Mouse (Mus musculus) stomach, embryonic 15.5 days (tissue): ENCODE measurements around the gene Carns1. TPM values are rescaled to one million over a fixed set of nuclear protein-coding genes. Genes with fewer than 3 reads are reported as not detected.

ENCODE experiments used
- ATAC-seq: fragments of 200-750 bp; cut with Nextera tagmentation; 2 replicates; pipeline ENCODE4 v1.8.0; 2017; ENCODE audit warnings: low read depth, moderate number of reproducible peaks, moderate TSS enrichment; ENCODE audit not compliant: insufficient read depth, low FRiP score
- H3K27ac ChIP-seq: fragments of 300-500 bp; sonication (generic); 2 replicates; pipeline ENCODE4 v1.5.1; 2015; ENCODE audit warnings: mild to moderate bottlenecking, inconsistent platforms
- H3K27me3 ChIP-seq: fragments of 300-500 bp; sonication (generic); replicated peaks from 2 replicates; pipeline ENCODE4 v1.6.1; 2015; ENCODE audit warnings: inconsistent platforms
- H3K36me3 ChIP-seq: fragments of 300-500 bp; sonication (generic); 2 replicates; pipeline ENCODE4 v1.6.1; 2015; ENCODE audit warnings: inconsistent platforms
- H3K4me1 ChIP-seq: fragments of 300-500 bp; sonication (generic); 2 replicates; pipeline ENCODE4 v1.6.1; 2015; ENCODE audit warnings: inconsistent platforms
- H3K4me2 ChIP-seq: fragments of 300-500 bp; sonication (generic); 2 replicates; pipeline ENCODE4 v1.6.1; 2015; ENCODE audit warnings: mild to moderate bottlenecking, inconsistent platforms
- H3K4me3 ChIP-seq: fragments of 300-500 bp; sonication (generic); replicated peaks from 2 replicates; pipeline ENCODE4 v1.5.1; 2015; ENCODE audit warnings: inconsistent platforms
- H3K9ac ChIP-seq: fragments of 300-500 bp; sonication (generic); 2 replicates; pipeline ENCODE4 v1.6.1; 2015; ENCODE audit warnings: inconsistent platforms
- H3K9me3 ChIP-seq: fragments of 300-500 bp; sonication (generic); 2 replicates; pipeline ENCODE4 v1.6.1; 2016; ENCODE audit warnings: inconsistent platforms
- WGBS: fragments of 180-500 bp; shearing (Covaris S2); methylation state at CpG from one replicate; pipeline ENCODE4 v1.1.7; 2015; 5-methylcytosine and 5-hydroxymethylcytosine counted together
- polyA plus RNA-seq: library from polyadenylated mRNA; unstranded; fragments of >200 nt; fragmentation: Nextera tagmentation; extraction: Ambion mirVana; gene quantifications from 2 replicates; pipeline ENCODE4 v1.2.1, GENCODE M21; 2015

Gene Carns1
- polyA plus RNA-seq = 1.5 and 2.0 TPM in 2 replicates

DNA sequence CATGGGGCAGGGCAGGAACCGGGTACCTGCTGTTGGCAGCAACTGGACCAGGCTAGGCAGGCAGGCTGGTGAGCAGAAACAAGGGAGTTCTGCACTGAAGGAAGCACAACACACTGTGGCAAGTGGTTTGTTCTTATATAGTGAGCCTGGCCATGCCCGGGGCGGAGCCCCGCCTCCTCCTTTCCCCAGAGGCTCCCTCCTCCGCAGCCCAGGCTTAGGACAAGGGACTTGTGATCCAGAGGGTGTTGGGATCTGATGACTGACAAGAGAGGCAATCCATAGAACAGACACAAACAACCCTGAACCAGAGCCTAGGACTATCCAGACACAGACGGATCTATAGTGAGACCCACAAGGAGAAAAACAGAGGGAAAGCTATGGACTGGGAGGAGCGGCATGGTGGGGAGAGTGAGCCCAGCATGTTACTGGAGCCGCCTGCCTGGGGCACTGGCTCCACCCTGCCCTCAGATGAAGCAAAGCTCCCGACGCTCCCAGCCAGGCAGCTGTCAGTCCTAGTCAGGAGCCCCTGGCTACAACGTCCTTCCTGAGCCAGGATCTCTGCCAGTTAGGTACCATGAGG is at the start of gene Carns1:
Gene Carns1 (minus strand): TSS at position 112 of the 580 bp plus-strand sequence.
- Histone ChIP-seq H3K36me3 (no peaks in the 10 kb centered on the region), H3K9me3 (no peaks in the 10 kb centered on the region), H3K9ac (no peak within 1 kb of the TSS), H3K4me2 (peak within 1 kb of the TSS; percentile 35), H3K27ac (no peak within 1 kb of the TSS), H3K27me3 (no peaks in the 10 kb centered on the region), H3K4me1 (peaks cover 10% of the 10 kb centered on the region; the same call in 1 of the 2 replicates), H3K4me3 (no peak within 1 kb of the TSS)
- peak; percentile 51; the same call in 1 of the 2 replicates for ATAC-seq
- WGBS = 6% methylated on average over 11 of the region's 11 CpGs

GRCm38 (mm10) chr19:4222165-4222564 is 46.9 kb upstream of the Carns1 start:
- Histone ChIP-seq H3K9me3 (no peaks in the 10 kb centered on the region), H3K36me3 (no peaks in the 10 kb centered on the region), H3K4me1 (peaks cover 38% of the 10 kb centered on the region), H3K4me3 (no peak overlapping the region), H3K27ac (no peak overlapping the region), H3K9ac (no peak overlapping the region), H3K4me2 (peak overlapping the region; percentile 33; the same call in 1 of the 2 replicates), H3K27me3 (no peaks in the 10 kb centered on the region)
- no peak for ATAC-seq
- 58% methylated on average over 11 of the region's 11 CpGs for WGBS

DNA sequence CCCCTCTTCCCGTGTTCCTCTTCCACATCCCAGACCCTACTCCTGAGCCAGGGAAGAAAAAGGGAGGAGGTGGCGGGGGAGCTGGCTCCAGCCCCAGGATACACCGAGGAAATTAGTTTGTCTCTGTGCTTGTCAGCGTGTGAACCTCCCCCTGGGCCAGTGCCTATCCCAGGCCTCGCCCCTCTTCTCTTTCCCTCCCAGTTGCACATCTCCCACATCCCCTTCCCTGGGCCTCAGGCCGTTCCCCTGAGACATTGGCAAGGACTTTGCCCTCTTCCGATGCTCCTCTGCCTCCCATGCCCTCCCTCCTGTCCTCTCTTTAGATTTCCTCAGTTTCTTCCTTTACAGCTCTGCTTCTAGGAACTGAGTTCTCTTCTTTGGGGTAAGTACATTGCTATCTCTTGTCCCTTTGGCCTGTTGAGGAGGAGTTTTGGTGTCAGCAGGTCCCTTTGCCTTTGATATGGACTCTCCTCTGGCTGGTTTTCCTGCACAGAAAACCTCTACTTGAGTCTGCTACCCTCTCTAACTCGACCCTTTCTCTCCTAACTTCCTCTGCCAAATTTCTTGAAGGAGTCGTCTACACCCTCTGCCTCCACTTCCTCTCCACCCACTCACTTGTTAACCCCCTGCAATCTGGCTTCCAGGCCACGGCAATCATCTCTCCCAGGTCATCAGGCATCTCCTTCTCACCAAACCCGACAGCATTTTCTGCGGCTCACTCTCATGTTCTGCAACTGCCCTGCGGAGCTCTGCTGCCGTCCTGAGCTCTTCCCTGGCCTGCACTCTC is 45.9 kb upstream of the Carns1 start:
- Histone ChIP-seq H3K9me3 (no peaks in the 10 kb centered on the region), H3K27me3 (no peaks in the 10 kb centered on the region), H3K9ac (peak overlapping the region; percentile 1; the same call in 1 of the 2 replicates), H3K4me2 (peak overlapping the region; percentile 33), H3K4me3 (peak overlapping the region; percentile 2; the same call in 1 of the 2 replicates), H3K4me1 (peaks cover 48% of the 10 kb centered on the region), H3K27ac (peak overlapping the region; percentile 68), H3K36me3 (no peaks in the 10 kb centered on the region)
- ATAC-seq = peak; percentile 61
- WGBS = 28% methylated on average over 14 of the region's 14 CpGs

- ATAC-seq = peak; percentile 28; the same call in 1 of the 2 replicates
- Histone ChIP-seq H3K27ac (peak overlapping the region; percentile 68), H3K4me3 (no peak overlapping the region), H3K4me2 (peak overlapping the region; percentile 33; the same call in 1 of the 2 replicates), H3K9ac (0 out of 2 replicates have a peak overlapping the region, but pooled peaks have one; percentile 1), H3K4me1 (peaks cover 53% of the 10 kb centered on the region), H3K27me3 (no peaks in the 10 kb centered on the region), H3K36me3 (no peaks in the 10 kb centered on the region), H3K9me3 (no peaks in the 10 kb centered on the region)
- 18% methylated on average over 4 of the region's 4 CpGs for WGBS
These were observed 45.1 kb upstream of the Carns1 start for GRCm38 (mm10) chr19:4220416-4220815.

DNA sequence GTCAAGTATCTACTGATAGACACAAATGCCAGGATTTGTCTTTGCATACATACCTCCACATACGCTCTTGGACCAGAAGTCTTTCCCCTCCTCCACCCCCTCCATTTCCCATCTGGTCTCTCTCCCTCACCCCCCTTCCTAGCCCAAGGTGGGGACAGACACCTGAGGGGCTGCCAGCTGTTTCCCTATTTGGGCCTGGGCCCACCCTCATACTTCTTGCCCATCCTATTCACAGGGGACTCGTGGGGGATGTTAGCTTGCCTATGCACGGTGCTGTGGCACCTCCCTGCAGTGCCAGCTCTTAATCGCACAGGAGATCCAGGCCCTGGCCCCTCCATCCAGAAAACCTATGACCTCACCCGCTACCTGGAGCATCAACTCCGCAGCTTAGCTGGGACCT is 44.7 kb upstream of the Carns1 start:
- no peak overlapping the region for H3K4me3 ChIP-seq
- no peak overlapping the region for H3K9ac ChIP-seq
- H3K9me3 ChIP-seq = no peaks in the 10 kb centered on the region
- no peaks in the 10 kb centered on the region for H3K27me3 ChIP-seq
- no peak overlapping the region for H3K4me2 ChIP-seq
- peak overlapping the region; percentile 68; the same call in 1 of the 2 replicates for H3K27ac ChIP-seq
- ATAC-seq = no peak
- WGBS = 78% methylated on average over 6 of the region's 6 CpGs
- H3K4me1 ChIP-seq = peaks cover 55% of the 10 kb centered on the region
- no peaks in the 10 kb centered on the region for H3K36me3 ChIP-seq

GRCm38 (mm10) chr19:4218784-4219183 is 43.5 kb upstream of the Carns1 start:
- Histone ChIP-seq H3K36me3 (no peaks in the 10 kb centered on the region), H3K9ac (no peak overlapping the region), H3K4me3 (no peak overlapping the region), H3K9me3 (no peaks in the 10 kb centered on the region), H3K27ac (no peak overlapping the region), H3K4me1 (peaks cover 58% of the 10 kb centered on the region), H3K27me3 (no peaks in the 10 kb centered on the region), H3K4me2 (no peak overlapping the region)
- ATAC-seq = no peak
- 64% methylated on average over 1 of the region's 1 CpGs for WGBS

GRCm38 (mm10) chr19:4218293-4218692 is 43.0 kb upstream of the Carns1 start:
- Histone ChIP-seq H3K4me1 (peaks cover 63% of the 10 kb centered on the region), H3K4me2 (no peak overlapping the region), H3K4me3 (no peak overlapping the region), H3K9ac (no peak overlapping the region), H3K27me3 (no peaks in the 10 kb centered on the region), H3K27ac (peak overlapping the region; percentile 57), H3K36me3 (no peaks in the 10 kb centered on the region), H3K9me3 (no peaks in the 10 kb centered on the region)
- no peak for ATAC-seq
- WGBS = 80% methylated on average over 11 of the region's 11 CpGs

- 30% methylated on average over 3 of the region's 3 CpGs for WGBS
- Histone ChIP-seq H3K36me3 (no peaks in the 10 kb centered on the region), H3K27me3 (no peaks in the 10 kb centered on the region), H3K27ac (peak overlapping the region; percentile 57), H3K4me1 (peaks cover 67% of the 10 kb centered on the region), H3K4me3 (no peak overlapping the region), H3K9ac (no peak overlapping the region), H3K4me2 (peak overlapping the region; percentile 92; the same call in 1 of the 2 replicates), H3K9me3 (no peaks in the 10 kb centered on the region)
- ATAC-seq = no peak
These were observed 42.6 kb upstream of the Carns1 start for GRCm38 (mm10) chr19:4217855-4218254.

DNA sequence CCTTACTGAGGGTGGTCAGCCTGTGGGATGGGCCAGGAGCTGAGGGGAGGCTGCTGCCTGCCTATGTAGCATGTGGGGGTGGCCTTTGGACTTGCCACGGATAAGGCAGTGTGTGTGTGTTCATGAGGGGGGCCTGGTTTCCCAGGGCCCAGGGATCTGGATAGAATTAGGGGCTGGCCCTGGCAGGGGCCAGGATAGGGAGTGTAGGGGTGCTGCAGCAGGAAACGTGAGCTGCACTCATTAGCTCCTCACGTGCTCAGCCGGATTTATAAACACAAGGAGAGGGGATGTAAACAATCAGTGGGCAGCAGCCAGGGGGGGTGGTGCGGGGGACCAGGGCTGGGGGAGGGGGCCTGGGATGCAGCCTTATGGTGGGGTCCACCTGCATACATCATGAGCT is 41.9 kb upstream of the Carns1 start:
- Histone ChIP-seq H3K9ac (peak overlapping the region; percentile 24; the same call in 1 of the 2 replicates), H3K9me3 (no peaks in the 10 kb centered on the region), H3K4me3 (peak overlapping the region; percentile 57; the same call in 1 of the 2 replicates), H3K4me2 (peak overlapping the region; percentile 92), H3K27me3 (no peaks in the 10 kb centered on the region), H3K4me1 (peaks cover 67% of the 10 kb centered on the region), H3K27ac (peak overlapping the region; percentile 57), H3K36me3 (no peaks in the 10 kb centered on the region)
- ATAC-seq = no peak
- 15% methylated on average over 5 of the region's 5 CpGs for WGBS

- Histone ChIP-seq H3K4me3 (peak overlapping the region; percentile 57), H3K9ac (no peak overlapping the region), H3K27me3 (no peaks in the 10 kb centered on the region), H3K4me1 (peaks cover 57% of the 10 kb centered on the region), H3K36me3 (no peaks in the 10 kb centered on the region), H3K9me3 (no peaks in the 10 kb centered on the region), H3K4me2 (peak overlapping the region; percentile 92), H3K27ac (peak overlapping the region; percentile 57)
- no peak for ATAC-seq
- WGBS = 11% methylated on average over 14 of the region's 14 CpGs
These were observed 40.9 kb upstream of the Carns1 start for GRCm38 (mm10) chr19:4216041-4216685.

- H3K9me3 ChIP-seq = no peaks in the 10 kb centered on the region
- peak overlapping the region; percentile 92 for H3K4me2 ChIP-seq
- no peak for ATAC-seq
- peak overlapping the region; percentile 91; the same call in 1 of the 2 replicates for H3K9ac ChIP-seq
- no peaks in the 10 kb centered on the region for H3K27me3 ChIP-seq
- WGBS = under 1% methylated on average over 16 of the region's 21 CpGs
- H3K4me1 ChIP-seq = peaks cover 50% of the 10 kb centered on the region
- H3K27ac ChIP-seq = peak overlapping the region; percentile 92
- H3K36me3 ChIP-seq = no peaks in the 10 kb centered on the region
- peak overlapping the region; percentile 57 for H3K4me3 ChIP-seq
These were observed 40.2 kb upstream of the Carns1 start for GRCm38 (mm10) chr19:4215451-4215840.
